Mouse (Mus musculus) neutrophil, adult 83 days (primary cell): Measurements from ENCODE around the gene Gm3238. TPM values are rescaled to one million over a fixed set of nuclear protein-coding genes. Genes with fewer than 3 reads are reported as not detected.

Experiments
- total RNA-seq, 2 experiments: library from RNA; stranded (reverse); gene quantifications; one replicate each; pipeline ENCODE4 v1.2.4; 2023

The Gm3238 gene
- total RNA-seq = not detected

GRCm38 (mm10) chr10:77771225-77771624 is at the start of gene Gm3238:
Gm3238 (minus strand) TSS chr10:77771325.

GRCm38 (mm10) chr10:77814382-77814781 is 43.3 kb upstream of the Gm3238 start, which contains the start of gene Gm2696:
Gm2696 (plus strand) TSS chr10:77814682.

GRCm38 (mm10) chr10:77811743-77812142 is 40.6 kb upstream of the Gm3238 start, which contains the start of gene Gm9507:
Gm9507 (minus strand) TSS chr10:77811843.

GRCm38 (mm10) chr10:77798921-77799508 is 27.9 kb upstream of the Gm3238 start, which contains the start of gene Gm19668:
Gm19668 (minus strand) TSS chr10:77799133.

GRCm38 (mm10) chr10:77794976-77795375 is 23.9 kb upstream of the Gm3238 start, which contains the start of gene Gm9639:
Gm9639 (minus strand) TSS chr10:77795076.

GRCm38 (mm10) chr10:77787876-77788275 is 16.8 kb upstream of the Gm3238 start, which contains the start of gene Gm7137:
Gm7137 (minus strand) TSS chr10:77788200.

GRCm38 (mm10) chr10:77782442-77782841 is 11.3 kb upstream of the Gm3238 start, which contains the start of gene Gm3250:
Gm3250 (minus strand) TSS chr10:77782542.

GRCm38 (mm10) chr10:77776844-77777243 is 5.7 kb upstream of the Gm3238 start, which contains the start of gene Gm7138:
Gm7138 (minus strand) TSS chr10:77776944.

GRCm38 (mm10) chr10:77759582-77759981 is 11.5 kb downstream of the Gm3238 start, which contains the start of gene Gm3233:
Gm3233 (minus strand) TSS chr10:77759682.

GRCm38 (mm10) chr10:77751254-77751653 is 19.9 kb downstream of the Gm3238 start, which contains the start of gene Gm9736:
Gm9736 (minus strand) TSS chr10:77751354.

GRCm38 (mm10) chr10:77741924-77742688 is 29.0 kb downstream of the Gm3238 start, which contains the start of gene Gm18596:
Gm18596 (minus strand) TSS chr10:77742638.

GRCm38 (mm10) chr10:77726186-77726585 is 44.9 kb downstream of the Gm3238 start, which contains the start of gene Gm10100:
Gm10100 (plus strand) TSS chr10:77726486.

Other genes with a start within 250 kb of the Gm3238 start
- 100 to 1,000 TPM; 782 to 835 TPM for gene Itgb2, start 241.1 kb downstream of the Gm3238 start, total RNA-seq
- gene Pttg1ip, start 189.6 kb downstream of the Gm3238 start, total RNA-seq = 10 to 100 TPM; 70.5 to 75.8 TPM
- gene Sumo3, start 165.2 kb downstream of the Gm3238 start, total RNA-seq = 10 to 100 TPM; 54.9 to 60.9 TPM
- gene Gm49325, start 165.1 kb downstream of the Gm3238 start, total RNA-seq = 1 to 10 TPM in 1 of 2 experiments, not detected in 1; 4.6 TPM
- gene Ube2g2, start 149.1 kb downstream of the Gm3238 start, total RNA-seq = 10 to 100 TPM; 34.3 to 36.2 TPM
- not detected for gene Tspear, start 84.8 kb downstream of the Gm3238 start, total RNA-seq
- gene Gm19402, start 80.6 kb downstream of the Gm3238 start, total RNA-seq = not detected
- gene Gm9508, start 74.1 kb downstream of the Gm3238 start, total RNA-seq = not detected
- not detected for gene Gm10272, start 64.7 kb downstream of the Gm3238 start, total RNA-seq
- gene Gm10024, start 59.9 kb downstream of the Gm3238 start, total RNA-seq = not detected
- gene Gm10142, start 55.5 kb downstream of the Gm3238 start, total RNA-seq = not detected
- gene Krtap12-1, start 50.7 kb downstream of the Gm3238 start, total RNA-seq = not detected
- gene Gm10100, start 44.8 kb downstream of the Gm3238 start, total RNA-seq = not detected
- not detected for gene Gm18596, start 28.7 kb downstream of the Gm3238 start, total RNA-seq
- not detected for gene Gm9736, start 20.0 kb downstream of the Gm3238 start, total RNA-seq
- not detected for gene Gm3233, start 11.6 kb downstream of the Gm3238 start, total RNA-seq
- gene Gm7138, start 5.6 kb upstream of the Gm3238 start, total RNA-seq = not detected
- not detected for gene Gm3250, start 11.2 kb upstream of the Gm3238 start, total RNA-seq
- gene Gm7137, start 16.9 kb upstream of the Gm3238 start, total RNA-seq = not detected
- not detected for gene Gm9639, start 23.8 kb upstream of the Gm3238 start, total RNA-seq
- not detected for gene Gm19668, start 27.8 kb upstream of the Gm3238 start, total RNA-seq
- not detected for gene Gm9507, start 40.5 kb upstream of the Gm3238 start, total RNA-seq
- not detected for gene Gm2696, start 43.4 kb upstream of the Gm3238 start, total RNA-seq
- not detected for gene Krtap10-4, start 55.8 kb upstream of the Gm3238 start, total RNA-seq
- gene Krtap10-10, start 64.6 kb upstream of the Gm3238 start, total RNA-seq = not detected
- not detected for gene Gm36176, start 75.5 kb upstream of the Gm3238 start, total RNA-seq
- not detected for gene Gm10318, start 81.5 kb upstream of the Gm3238 start, total RNA-seq
- gene Gm3285, start 90.7 kb upstream of the Gm3238 start, total RNA-seq = not detected
- gene Lrrc3, start 131.2 kb upstream of the Gm3238 start, total RNA-seq = under 1 TPM in 1 of 2 experiments, not detected in 1; 0.15 TPM
- 100 to 1,000 TPM; 232 to 259 TPM for gene Trpm2, start 199.2 kb upstream of the Gm3238 start, total RNA-seq
- 1 to 10 TPM; 7.1 to 8.8 TPM for gene 1810043G02Rik, start 207.2 kb upstream of the Gm3238 start, total RNA-seq
- gene Pfkl, start 238.8 kb upstream of the Gm3238 start, total RNA-seq = 10 to 100 TPM; 27.1 to 40.2 TPM